Mouse (Mus musculus): ENCODE measurements at regions not wholly inside any gene's neighbourhood (a gene's known extent, or its start where the extent isn't known, plus 50 kb on each side); places are given as distances from the start of the nearest gene placed in this dataset.
A peak's percentile ranks its signal among the peaks of the same experiment; 100 is the strongest.

- DNase-seq: peak; percentile 82
These were observed 621.2 kb upstream of the Msl3l2 start for GRCm38 (mm10) chr10:55485396-55486025.

GRCm38 (mm10) chr10:55522706-55523105, 584.0 kb upstream of the Msl3l2 start:
- DNase-seq: peak; percentile 27

- no peak for DNase-seq
These were observed 569.3 kb upstream of the Msl3l2 start for GRCm38 (mm10) chr10:55537410-55537809.

GRCm38 (mm10) chr10:55546441-55547430, 560.0 kb upstream of the Msl3l2 start:
- DNase-seq: no peak

GRCm38 (mm10) chr10:55564961-55565360, 541.8 kb upstream of the Msl3l2 start:
- no peak for DNase-seq

- DNase-seq: no peak
These were observed 534.0 kb upstream of the Msl3l2 start for GRCm38 (mm10) chr10:55572689-55573088.

- no peak for DNase-seq
These were observed 515.7 kb upstream of the Msl3l2 start for GRCm38 (mm10) chr10:55591013-55591412.

GRCm38 (mm10) chr10:55591896-55592295, 514.8 kb upstream of the Msl3l2 start:
- no peak for DNase-seq

GRCm38 (mm10) chr10:55624566-55625287, 482.0 kb upstream of the Msl3l2 start:
- peak; percentile 17 for DNase-seq

GRCm38 (mm10) chr10:55641332-55641731, 465.4 kb upstream of the Msl3l2 start:
- no peak for DNase-seq

Measured in kidney, adult 9 months (tissue).